Mouse (Mus musculus): Measurements from ENCODE around the gene Spaca3.

DNA sequence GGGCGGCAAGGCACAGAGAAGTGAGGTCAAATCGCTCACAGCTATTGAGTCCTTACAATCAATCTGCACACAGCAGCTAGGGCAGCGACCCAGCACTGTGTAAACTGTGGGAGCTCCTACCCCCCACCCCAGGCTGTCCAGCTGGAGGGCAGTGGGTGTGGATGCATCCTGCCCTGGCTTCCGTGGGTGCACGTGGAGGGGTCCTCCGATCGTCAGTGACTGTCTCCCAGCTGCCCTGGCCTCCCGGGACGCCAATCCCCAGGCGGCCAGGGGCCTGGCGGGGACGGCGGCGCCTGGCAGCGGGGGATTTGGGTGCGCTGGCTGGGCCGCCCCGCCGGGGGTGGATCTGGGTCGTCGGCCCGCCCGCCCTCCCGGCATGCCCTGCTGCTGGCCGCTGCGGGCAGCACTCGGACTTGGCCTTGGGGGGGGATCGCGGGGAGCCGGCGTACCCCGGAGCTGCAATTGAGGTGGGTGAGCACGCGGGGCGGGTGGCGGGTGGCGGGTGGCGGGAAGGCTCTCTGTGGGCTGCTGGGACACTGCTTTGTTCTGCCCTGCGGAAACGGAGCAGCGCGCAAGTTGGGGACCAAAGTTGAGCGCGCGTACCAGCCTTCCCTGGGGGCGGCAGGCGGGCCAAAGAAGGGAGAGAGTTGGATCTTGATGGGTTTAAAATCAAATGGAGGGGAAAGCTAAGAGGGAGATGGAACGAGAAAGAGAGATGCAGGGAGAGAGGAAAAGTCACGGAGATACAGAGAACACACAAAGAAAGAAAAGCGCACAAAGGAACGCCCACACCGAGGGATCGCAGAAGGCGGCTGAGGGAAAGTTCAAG lies 48.0 kb upstream of the Spaca3 start, which contains the start of gene Tmem98:
- TF ChIP-seq POLR2A (IDR thresholded peaks at IDR 0.05; ENCODE audit: insufficient read depth, low read length): no peak
- no peak for TF ChIP-seq CTCF (IDR thresholded peaks at IDR 0.05; ENCODE audit: low read depth, low read length)
- TF ChIP-seq EP300 (IDR thresholded peaks at IDR 0.05; ENCODE audit: insufficient read depth, low read depth, low read length): no peak
